Mouse (Mus musculus) midbrain, embryonic 10.5 days (tissue): ENCODE results near the gene Ahcyl1. TPM values are rescaled to one million over a fixed set of nuclear protein-coding genes. Genes with fewer than 3 reads are reported as not detected.
"Not testable (repeated sequence)": the region's sequence is repeated elsewhere in the genome, so short reads cannot be mapped to it uniquely, and the experiment has no call there.

ENCODE experiments used
- DNase-seq: peaks from one replicate; pipeline ENCODE4 v3.0.0-alpha.2; 2017; ENCODE audit warnings: low spot score
- H3K27ac ChIP-seq: fragments of 300-500 bp; sonication (generic); replicated peaks from 2 replicates; pipeline ENCODE4 v1.5.1; 2016; ENCODE audit warnings: mild to moderate bottlenecking
- H3K27me3 ChIP-seq: fragments of 300-500 bp; sonication (generic); 2 replicates; pipeline ENCODE4 v1.6.1; 2016; ENCODE audit warnings: low read depth, mild to moderate bottlenecking; ENCODE audit not compliant: poor library complexity, severe bottlenecking
- H3K36me3 ChIP-seq: fragments of 300-500 bp; sonication (generic); 2 replicates; pipeline ENCODE4 v1.6.1; 2016; ENCODE audit warnings: mild to moderate bottlenecking, moderate library complexity
- H3K4me1 ChIP-seq: fragments of 300-500 bp; sonication (generic); 2 replicates; pipeline ENCODE4 v1.6.1; 2016
- H3K4me3 ChIP-seq: fragments of 300-500 bp; sonication (generic); 2 replicates; pipeline ENCODE4 v1.5.1; 2016; ENCODE audit warnings: mild to moderate bottlenecking, moderate library complexity
- H3K9me3 ChIP-seq: fragments of 300-500 bp; sonication (generic); replicated peaks from 2 replicates; pipeline ENCODE4 v1.6.1; 2016; ENCODE audit warnings: mild to moderate bottlenecking
- WGBS: fragments of 180-500 bp; shearing (Covaris S2); methylation state at CpG from one replicate; pipeline ENCODE4 v1.1.7; 2016; 5-methylcytosine and 5-hydroxymethylcytosine counted together
- polyA plus RNA-seq: library from polyadenylated mRNA; unstranded; fragments of >200 nt; fragmentation: Nextera tagmentation; extraction: Ambion mirVana; gene quantifications from 2 replicates; pipeline ENCODE4 v1.2.1, GENCODE M21; 2016

Gene Ahcyl1
- polyA plus RNA-seq = 92.4 and 99.8 TPM in 2 replicates

DNA sequence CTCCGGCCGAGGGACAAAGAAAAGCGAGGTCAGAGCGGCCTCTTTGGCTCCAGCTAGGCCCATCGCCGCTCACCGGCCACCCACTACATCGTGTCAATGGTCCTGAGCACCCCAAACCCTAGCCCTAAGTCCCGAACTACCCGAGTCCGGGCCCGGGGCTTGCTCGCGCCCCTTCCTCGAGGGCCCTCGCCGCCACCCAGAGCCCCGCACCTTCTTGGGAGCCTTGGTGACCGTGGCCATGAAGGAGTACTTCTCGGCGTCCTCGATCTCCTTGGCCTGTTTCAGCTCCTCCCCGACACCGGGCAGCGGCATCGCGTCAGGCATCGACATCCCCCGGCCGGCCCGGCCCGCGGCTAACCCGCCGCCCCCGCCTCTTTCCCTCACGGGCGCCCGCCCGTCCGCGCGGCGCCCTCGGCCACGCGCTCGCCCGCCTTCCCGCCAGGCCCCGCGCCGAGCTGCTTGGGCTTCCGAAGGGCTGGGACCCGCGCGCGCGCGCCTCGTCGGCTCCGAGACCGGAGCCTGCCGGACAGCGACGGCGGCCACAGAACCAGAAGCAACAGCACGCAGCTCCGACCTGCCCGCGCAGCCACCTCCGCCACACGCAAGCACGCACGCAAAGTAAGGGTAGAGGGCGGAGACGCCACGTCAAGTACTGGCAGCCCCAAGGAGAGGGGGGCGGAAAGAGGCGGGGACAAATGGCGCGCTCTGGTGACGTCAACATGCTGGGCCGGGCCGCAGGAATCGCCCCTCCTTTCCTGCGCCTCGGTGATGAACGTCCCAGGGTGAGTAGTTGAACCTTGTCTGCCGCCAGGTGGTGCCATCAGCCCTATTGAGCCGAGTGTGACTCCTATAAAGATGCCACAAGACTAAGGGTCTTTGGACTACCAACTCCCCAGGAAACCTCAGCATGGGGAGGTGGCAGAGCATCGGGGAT, at the start of gene Ahcyl1:
Ahcyl1 (minus strand) TSS at position 613 of the 934 bp plus-strand sequence.
- under 1% methylated on average over 93 of the region's 93 CpGs for WGBS
- peak; percentile 99 for DNase-seq
- Histone ChIP-seq H3K4me3 (peak within 1 kb of the TSS; percentile 79), H3K27ac (peak within 1 kb of the TSS; percentile 96), H3K27me3 (no peaks in the 10 kb centered on the region), H3K9me3 (no peaks in the 10 kb centered on the region), H3K36me3 (peaks cover 3% of the 10 kb centered on the region; the same call in 1 of the 2 replicates), H3K4me1 (peaks cover 35% of the 10 kb centered on the region)

- DNase-seq = no peak
- Histone ChIP-seq H3K27ac (no peak overlapping the region), H3K9me3 (no peaks in the 10 kb centered on the region), H3K4me1 (peaks cover 25% of the 10 kb centered on the region), H3K4me3 (no peak overlapping the region), H3K27me3 (no peaks in the 10 kb centered on the region), H3K36me3 (peaks cover 70% of the 10 kb centered on the region)
- WGBS = 92% methylated on average over 3 of the region's 3 CpGs
Measured at GRCm38 (mm10) chr3:107746026-107746425, 49.7 kb upstream of the Ahcyl1 start.

- H3K36me3 ChIP-seq = peaks cover 46% of the 10 kb centered on the region
- no peak overlapping the region for H3K4me3 ChIP-seq
- no peaks in the 10 kb centered on the region for H3K27me3 ChIP-seq
- no peaks in the 10 kb centered on the region for H3K9me3 ChIP-seq
- WGBS = 89% methylated on average over 1 of the region's 1 CpGs
- peaks cover 43% of the 10 kb centered on the region for H3K4me1 ChIP-seq
- DNase-seq = no peak
- peak overlapping the region; percentile 86 for H3K27ac ChIP-seq
Measured at GRCm38 (mm10) chr3:107743650-107744049, 47.3 kb upstream of the Ahcyl1 start.

- peaks cover 43% of the 10 kb centered on the region for H3K4me1 ChIP-seq
- peak overlapping the region; percentile 86 for H3K27ac ChIP-seq
- peaks cover 40% of the 10 kb centered on the region for H3K36me3 ChIP-seq
- no peaks in the 10 kb centered on the region for H3K27me3 ChIP-seq
- WGBS = 45% methylated on average over 3 of the region's 3 CpGs
- H3K4me3 ChIP-seq = no peak overlapping the region
- DNase-seq = no peak
- no peaks in the 10 kb centered on the region for H3K9me3 ChIP-seq
Measured at GRCm38 (mm10) chr3:107743107-107743506, 46.7 kb upstream of the Ahcyl1 start.

- Histone ChIP-seq H3K27me3 (no peaks in the 10 kb centered on the region), H3K36me3 (peaks cover 36% of the 10 kb centered on the region), H3K27ac (peak overlapping the region; percentile 86), H3K9me3 (no peaks in the 10 kb centered on the region), H3K4me3 (no peak overlapping the region), H3K4me1 (peaks cover 43% of the 10 kb centered on the region)
- WGBS = 92% methylated on average over 10 of the region's 10 CpGs
- DNase-seq = no peak
Measured at GRCm38 (mm10) chr3:107742071-107742710, 45.8 kb upstream of the Ahcyl1 start.

- Histone ChIP-seq H3K4me3 (no peak overlapping the region), H3K27me3 (no peaks in the 10 kb centered on the region), H3K4me1 (peaks cover 43% of the 10 kb centered on the region), H3K27ac (peak overlapping the region; percentile 86), H3K36me3 (peaks cover 31% of the 10 kb centered on the region), H3K9me3 (no peaks in the 10 kb centered on the region)
- DNase-seq = no peak
Measured at GRCm38 (mm10) chr3:107741387-107741786, 45.0 kb upstream of the Ahcyl1 start.

- Histone ChIP-seq H3K36me3 (peaks cover 24% of the 10 kb centered on the region), H3K4me1 (peaks cover 43% of the 10 kb centered on the region), H3K27me3 (no peaks in the 10 kb centered on the region), H3K4me3 (no peak overlapping the region), H3K27ac (peak overlapping the region; percentile 86), H3K9me3 (no peaks in the 10 kb centered on the region)
- 9% methylated on average over 6 of the region's 6 CpGs for WGBS
- DNase-seq = peak; percentile 82
Measured at GRCm38 (mm10) chr3:107740578-107741207, 44.3 kb upstream of the Ahcyl1 start.

GRCm38 (mm10) chr3:107739966-107740365, 43.6 kb upstream of the Ahcyl1 start:
- H3K9me3 ChIP-seq = no peaks in the 10 kb centered on the region
- H3K4me3 ChIP-seq = no peak overlapping the region
- H3K27ac ChIP-seq = peak overlapping the region; percentile 86
- no peak for DNase-seq
- H3K4me1 ChIP-seq = peaks cover 43% of the 10 kb centered on the region
- WGBS = 80% methylated on average over 2 of the region's 2 CpGs
- peaks cover 22% of the 10 kb centered on the region for H3K36me3 ChIP-seq
- H3K27me3 ChIP-seq = no peaks in the 10 kb centered on the region

DNA sequence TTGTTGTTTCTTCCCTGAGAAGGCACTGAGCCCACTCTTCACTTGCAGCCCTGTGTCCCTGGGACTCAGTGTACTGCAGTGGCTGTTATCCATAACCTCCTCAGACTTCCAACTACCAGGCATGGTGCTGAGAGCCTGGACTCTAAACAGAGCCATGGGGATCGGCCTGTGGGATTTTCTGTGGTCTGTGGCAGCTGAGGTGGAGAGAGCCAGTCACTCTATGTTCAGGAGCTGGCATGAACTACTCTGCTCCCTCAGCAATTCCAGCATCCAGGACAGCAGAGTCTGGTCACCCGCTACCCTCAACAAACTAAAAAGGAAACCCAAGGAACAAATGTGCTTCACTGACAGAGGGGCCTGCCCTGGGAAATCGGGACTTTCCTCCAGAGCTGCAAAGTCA, 43.1 kb upstream of the Ahcyl1 start:
- 85% methylated on average over 3 of the region's 3 CpGs for WGBS
- Histone ChIP-seq H3K27ac (peak overlapping the region; percentile 86), H3K9me3 (no peaks in the 10 kb centered on the region)

GRCm38 (mm10) chr3:107738620-107739019, 42.3 kb upstream of the Ahcyl1 start:
- Histone ChIP-seq H3K4me1 (peaks cover 43% of the 10 kb centered on the region), H3K4me3 (no peak overlapping the region), H3K27ac (peak overlapping the region; percentile 46; the same call in 1 of the 2 replicates), H3K36me3 (peaks cover 18% of the 10 kb centered on the region), H3K27me3 (no peaks in the 10 kb centered on the region), H3K9me3 (no peaks in the 10 kb centered on the region)
- DNase-seq = no peak
- 81% methylated on average over 1 of the region's 1 CpGs for WGBS

More for the DNA sequence above, 43.1 kb upstream of the Ahcyl1 start:
- no peak for DNase-seq
- Histone ChIP-seq H3K4me1 (peaks cover 43% of the 10 kb centered on the region), H3K36me3 (peaks cover 22% of the 10 kb centered on the region), H3K27me3 (no peaks in the 10 kb centered on the region), H3K4me3 (no peak overlapping the region)

DNA sequence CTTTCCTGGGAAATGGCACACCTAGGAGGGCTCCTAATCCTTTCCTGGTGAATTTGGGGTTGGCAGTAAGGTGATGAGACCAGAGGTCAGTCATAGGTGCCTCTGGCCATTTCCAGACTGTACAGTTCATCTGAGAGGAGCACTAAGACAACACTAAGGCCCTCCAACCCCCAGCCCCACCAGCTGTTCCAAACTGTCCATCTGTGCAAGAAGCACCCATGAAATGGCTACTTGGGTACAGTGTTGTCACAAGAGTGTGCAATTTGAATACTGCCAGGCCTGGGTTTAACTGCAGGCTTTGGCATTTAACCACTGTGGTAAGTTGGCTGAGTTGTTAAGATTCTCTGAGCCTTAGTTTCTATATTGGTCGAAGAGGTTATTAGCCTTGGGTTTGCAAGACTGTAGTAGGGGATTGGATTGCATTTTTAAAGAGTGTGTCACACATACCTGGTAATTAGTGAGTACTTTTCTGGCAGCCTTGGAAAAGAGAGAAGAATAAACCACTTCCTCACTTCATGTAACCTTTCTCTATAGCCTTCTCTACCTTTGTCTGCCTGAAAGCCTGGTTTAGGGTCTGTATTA, 41.3 kb upstream of the Ahcyl1 start:
- no peak overlapping the region for H3K4me3 ChIP-seq
- peaks cover 34% of the 10 kb centered on the region for H3K4me1 ChIP-seq
- no peak for DNase-seq
- H3K27me3 ChIP-seq = no peaks in the 10 kb centered on the region
- 0 out of 2 replicates have a peak overlapping the region, but pooled peaks have one; percentile 13 for H3K27ac ChIP-seq
- WGBS = 78% methylated on average over 1 of the region's 1 CpGs
- no peaks in the 10 kb centered on the region for H3K9me3 ChIP-seq
- peaks cover 8% of the 10 kb centered on the region for H3K36me3 ChIP-seq

DNA sequence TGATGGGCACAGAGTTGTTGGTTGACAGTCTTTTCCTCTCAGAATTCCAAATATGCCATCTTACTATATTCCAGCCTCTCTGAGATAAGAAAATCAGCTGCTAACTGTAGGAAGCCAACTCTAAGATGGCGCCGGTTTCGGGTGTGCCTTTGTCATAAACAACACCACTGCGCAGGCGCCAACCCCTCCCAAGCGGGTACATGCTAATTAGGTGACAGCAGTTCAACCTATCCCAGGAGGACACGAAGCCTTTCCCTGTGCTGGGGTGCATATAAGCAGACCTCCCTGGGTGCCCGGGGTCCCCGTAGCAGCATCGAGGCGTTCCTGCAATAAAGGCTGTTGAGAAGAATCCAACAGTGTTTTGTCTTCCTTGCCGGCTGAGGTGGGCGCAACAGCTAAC, 39.3 kb upstream of the Ahcyl1 start:
- DNase-seq = not testable (repeated sequence)
- peaks cover 13% of the 10 kb centered on the region for H3K4me1 ChIP-seq
- WGBS = 93% methylated on average over 13 of the region's 13 CpGs

More for the DNA sequence above, 39.3 kb upstream of the Ahcyl1 start:
- H3K27me3 ChIP-seq, H3K9me3 ChIP-seq, H3K4me3 ChIP-seq, H3K27ac ChIP-seq, H3K36me3 ChIP-seq: not testable (repeated sequence)
